Mouse (Mus musculus): ENCODE results near the gene Acss2.

GRCm38 (mm10) chr2:155523706-155524105 is 6.0 kb downstream of the Acss2 start:
- TF ChIP-seq CTCF (IDR thresholded peaks at IDR 0.05; ENCODE audit: extremely low read depth, insufficient read depth, insufficient read length, insufficient replicate concordance): no peak
- TF ChIP-seq POLR2A (IDR thresholded peaks at IDR 0.05; ENCODE audit: low read depth, low read length): no peak

Data from spleen, adult 2 months (tissue).